Mouse (Mus musculus) thymus, adult 2 months (tissue): Measurements from ENCODE around the gene Efcab6. TPM values are rescaled to one million over a fixed set of nuclear protein-coding genes. Genes with fewer than 3 reads are reported as not detected.

Source experiments
- DNase-seq: peaks from one replicate; pipeline ENCODE4 v3.0.0; 2021
- H3K27ac ChIP-seq: fragments of 200-500 bp; 2 replicates; pipeline ENCODE4 v1.5.1; 2012; ENCODE audit warnings: low read length, control low read depth; ENCODE audit not compliant: control insufficient read depth, insufficient read depth
- H3K27me3 ChIP-seq: fragments of 200-500 bp; 2 replicates; pipeline ENCODE4 v1.6.1; 2012; ENCODE audit warnings: mild to moderate bottlenecking, low read length, moderate library complexity, mixed read lengths; ENCODE audit not compliant: control insufficient read depth, insufficient read depth
- H3K36me3 ChIP-seq: fragments of 200-500 bp; 2 replicates; pipeline ENCODE4 v1.6.1; 2012; ENCODE audit warnings: mild to moderate bottlenecking, low read length, moderate library complexity; ENCODE audit not compliant: control insufficient read depth, insufficient read depth
- H3K4me1 ChIP-seq: fragments of 200-500 bp; replicated peaks from 2 replicates; pipeline ENCODE4 v1.6.1; 2012; ENCODE audit warnings: low read length; ENCODE audit not compliant: control insufficient read depth, insufficient read depth
- H3K4me3 ChIP-seq: fragments of 200-500 bp; 2 replicates; pipeline ENCODE4 v1.5.1; 2012; ENCODE audit warnings: mild to moderate bottlenecking, low read length, control low read depth, moderate library complexity; ENCODE audit not compliant: control insufficient read depth, insufficient read depth
- CTCF ChIP-seq: fragments of 200-500 bp; IDR thresholded peaks from 2 replicates; pipeline ENCODE4 v1.5.1; 2012; ENCODE audit warnings: mild to moderate bottlenecking, control low read depth, low read length, moderate library complexity, borderline replicate concordance; ENCODE audit not compliant: control insufficient read depth, poor library complexity, insufficient read depth; ENCODE audit errors: extremely low read depth
- POLR2A ChIP-seq: fragments of 200-500 bp; IDR thresholded peaks from 2 replicates; pipeline ENCODE4 v1.6.1; 2012; ENCODE audit warnings: mild to moderate bottlenecking, low read length, control low read depth, moderate library complexity; ENCODE audit not compliant: control insufficient read depth, poor library complexity, insufficient read depth; ENCODE audit errors: extremely low read depth
- WGBS: fragments of 180-500 bp; shearing (Covaris S2); methylation state at CpG from one replicate; pipeline ENCODE4 v1.1.7; 2018; 5-methylcytosine and 5-hydroxymethylcytosine counted together
- polyA plus RNA-seq: library from polyadenylated mRNA; depleted of rRNA; stranded (reverse); fragments of >200 nt; gene quantifications from 2 replicates; pipeline ENCODE4 v1.2.3, GENCODE M21; 2012

The Efcab6 gene
- polyA plus RNA-seq, 1 experiment = 0.13 TPM

- 92% methylated on average over 14 of the region's 14 CpGs for WGBS
- TF ChIP-seq CTCF = no peak
- TF ChIP-seq POLR2A = no peak
- H3K36me3 ChIP-seq = no peaks in the 10 kb centered on the region
- DNase-seq = no peak
- no peaks in the 10 kb centered on the region for H3K27me3 ChIP-seq
- H3K4me1 ChIP-seq = no peaks in the 10 kb centered on the region
- no peak overlapping the region for H3K27ac ChIP-seq
- no peak overlapping the region for H3K4me3 ChIP-seq
Measured at GRCm38 (mm10) chr15:83913028-83913714, 152.0 kb downstream of the Efcab6 start.

DNA sequence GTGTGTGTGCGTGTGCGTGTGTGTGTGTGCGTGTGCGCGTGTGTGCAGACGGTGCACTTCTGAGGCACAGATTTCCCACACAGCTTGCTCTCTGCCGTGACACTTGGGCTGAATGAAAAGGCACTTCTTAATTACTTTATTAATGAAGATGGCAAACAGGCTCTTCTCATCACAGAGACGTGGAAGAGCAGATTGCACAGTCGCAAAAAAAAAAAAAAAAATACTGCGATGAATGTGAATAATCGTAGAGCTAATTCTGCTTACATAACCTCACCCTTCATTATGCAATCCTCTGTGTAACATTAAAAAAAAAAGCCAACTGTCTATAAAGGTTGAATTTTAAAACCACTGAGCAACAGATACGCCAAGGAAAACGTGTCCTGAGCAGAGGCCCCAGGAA lies 158.7 kb downstream of the Efcab6 start:
- Histone ChIP-seq H3K4me1 (no peaks in the 10 kb centered on the region), H3K36me3 (no peaks in the 10 kb centered on the region), H3K27me3 (no peaks in the 10 kb centered on the region), H3K4me3 (no peak overlapping the region), H3K27ac (no peak overlapping the region)
- no peak for TF ChIP-seq POLR2A
- TF ChIP-seq CTCF = no peak
- DNase-seq = no peak
- WGBS = 93% methylated on average over 13 of the region's 13 CpGs

GRCm38 (mm10) chr15:83897286-83897685 lies 167.9 kb downstream of the Efcab6 start:
- WGBS = 75% methylated on average over 9 of the region's 9 CpGs
- no peak overlapping the region for H3K27ac ChIP-seq
- no peaks in the 10 kb centered on the region for H3K27me3 ChIP-seq
- H3K4me3 ChIP-seq = no peak overlapping the region
- H3K36me3 ChIP-seq = no peaks in the 10 kb centered on the region
- no peak for TF ChIP-seq POLR2A
- TF ChIP-seq CTCF = no peak
- no peak for DNase-seq
- no peaks in the 10 kb centered on the region for H3K4me1 ChIP-seq

- DNase-seq = no peak
- Histone ChIP-seq H3K27ac (no peak overlapping the region), H3K4me1 (no peaks in the 10 kb centered on the region), H3K27me3 (no peaks in the 10 kb centered on the region), H3K4me3 (no peak overlapping the region), H3K36me3 (no peaks in the 10 kb centered on the region)
- TF ChIP-seq CTCF (no peak), POLR2A (no peak)
- WGBS = 48% methylated on average over 9 of the region's 9 CpGs
Measured at GRCm38 (mm10) chr15:83896011-83896410, 169.2 kb downstream of the Efcab6 start.

- Histone ChIP-seq H3K27ac (no peak overlapping the region), H3K27me3 (no peaks in the 10 kb centered on the region), H3K36me3 (no peaks in the 10 kb centered on the region), H3K4me3 (no peak overlapping the region), H3K4me1 (no peaks in the 10 kb centered on the region)
- WGBS = 78% methylated on average over 7 of the region's 7 CpGs
- DNase-seq = no peak
- TF ChIP-seq POLR2A = no peak
- TF ChIP-seq CTCF = no peak
Measured at GRCm38 (mm10) chr15:83894261-83894660, 170.9 kb downstream of the Efcab6 start.

DNA sequence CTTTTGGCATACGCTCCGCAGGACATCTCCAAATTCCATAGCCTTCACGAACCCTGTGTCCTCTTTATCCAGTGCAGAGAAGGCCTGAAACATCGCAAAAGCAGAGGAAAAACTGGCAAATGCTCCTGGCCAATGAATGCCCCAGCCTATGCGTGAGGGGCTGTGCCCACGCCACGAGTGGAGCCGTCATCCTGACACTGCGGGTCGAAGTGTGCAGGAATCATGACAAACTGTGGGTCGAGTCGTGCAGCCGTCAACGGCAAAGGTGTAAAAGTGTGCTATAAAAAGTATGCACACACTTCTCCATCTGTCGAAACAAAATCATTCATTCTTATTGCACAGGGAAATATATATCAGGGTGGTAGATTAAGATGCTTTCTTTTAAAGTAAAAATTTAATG lies 172.3 kb downstream of the Efcab6 start:
- Histone ChIP-seq H3K4me1 (no peaks in the 10 kb centered on the region), H3K4me3 (no peak overlapping the region), H3K27me3 (no peaks in the 10 kb centered on the region), H3K36me3 (no peaks in the 10 kb centered on the region), H3K27ac (no peak overlapping the region)
- no peak for DNase-seq
- 92% methylated on average over 15 of the region's 15 CpGs for WGBS
- TF ChIP-seq POLR2A (no peak), CTCF (no peak)

GRCm38 (mm10) chr15:83884291-83884690 lies 180.9 kb downstream of the Efcab6 start:
- Histone ChIP-seq H3K27me3 (no peaks in the 10 kb centered on the region), H3K36me3 (no peaks in the 10 kb centered on the region), H3K4me1 (no peaks in the 10 kb centered on the region), H3K27ac (no peak overlapping the region), H3K4me3 (no peak overlapping the region)
- 88% methylated on average over 9 of the region's 9 CpGs for WGBS
- TF ChIP-seq POLR2A = no peak
- no peak for DNase-seq
